Mouse (Mus musculus) MEL (cell line): ENCODE measurements at regions not wholly inside any gene's neighbourhood (a gene's known extent, or its start where the extent isn't known, plus 50 kb on each side); places are given as distances from the start of the nearest gene placed in this dataset.

Source experiments
- DNase-seq: peaks from one replicate; pipeline ENCODE4 v3.0.0; 2011; ENCODE audit warnings: low read depth, low spot score
- H3K27ac ChIP-seq: 2 replicates; pipeline ENCODE4 v1.5.1; 2012; ENCODE audit warnings: low read depth, mild to moderate bottlenecking, control low read depth, low read length, moderate library complexity; ENCODE audit not compliant: control insufficient read depth
- H3K27me3 ChIP-seq, 2 experiments: fragments of 150-350 bp in 1 of 2; sonication (generic) in 1 of 2; 2 replicates each; pipeline ENCODE4 v1.6.1; 2012; ENCODE audit warnings: low read length in 2 of 2, mild to moderate bottlenecking in 2 of 2, improper control_type of control experiment in 1 of 2, moderate library complexity in 1 of 2; ENCODE audit not compliant: insufficient read depth in 2 of 2, control insufficient read depth in 1 of 2
- H3K36me3 ChIP-seq, 2 experiments: 2 replicates each; pipeline ENCODE4 v1.6.1; 2012 to 2014; ENCODE audit warnings: low read length in 2 of 2, improper control_type of control experiment in 1 of 2, inconsistent platforms in 1 of 2, mild to moderate bottlenecking in 1 of 2; ENCODE audit not compliant: insufficient read depth in 2 of 2, control insufficient read depth in 1 of 2
- H3K4me1 ChIP-seq, 2 experiments: fragments of 150-350 bp in 1 of 2; sonication (generic) in 1 of 2; 2 replicates each; pipeline ENCODE4 v1.6.1; 2012; ENCODE audit warnings: low read length in 2 of 2, improper control_type of control experiment in 1 of 2, mild to moderate bottlenecking in 1 of 2; ENCODE audit not compliant: insufficient read depth in 2 of 2, control insufficient read depth in 1 of 2
- H3K4me3 ChIP-seq, 2 experiments: fragments of 150-350 bp in 1 of 2; sonication (generic) in 1 of 2; 2 replicates each; pipeline ENCODE4 v1.5.1; 2012; ENCODE audit warnings: low read depth in 2 of 2, low read length in 2 of 2, mild to moderate bottlenecking in 2 of 2, moderate library complexity in 2 of 2, control low read depth in 1 of 2, improper control_type of control experiment in 1 of 2; ENCODE audit not compliant: control insufficient read depth in 1 of 2, insufficient read depth in 1 of 2
- H3K79me2 ChIP-seq: 2 replicates; pipeline ENCODE4 v1.6.1; 2012; ENCODE audit warnings: mild to moderate bottlenecking, low read length, moderate library complexity; ENCODE audit not compliant: control insufficient read depth, poor library complexity, insufficient read depth
- H3K9ac ChIP-seq: 2 replicates; pipeline ENCODE4 v1.6.1; 2012; ENCODE audit warnings: low read depth, mild to moderate bottlenecking, control low read depth, low read length, moderate library complexity; ENCODE audit not compliant: control insufficient read depth, poor library complexity, severe bottlenecking
- H3K9me3 ChIP-seq: fragments of 150-350 bp; sonication (generic); replicated peaks from 2 replicates; pipeline ENCODE4 v1.6.1; 2012; ENCODE audit warnings: mild to moderate bottlenecking, low read length, improper control_type of control experiment, moderate library complexity; ENCODE audit not compliant: insufficient read depth
- CHD2 ChIP-seq: IDR thresholded peaks from 2 replicates; pipeline ENCODE4 v1.6.1; 2011; ENCODE audit warnings: low read length, improper control_type of control experiment
- ELF1 ChIP-seq: IDR thresholded peaks from 2 replicates; pipeline ENCODE4 v1.6.1; 2014; ENCODE audit warnings: low read depth, mild to moderate bottlenecking, inconsistent platforms, low read length, improper control_type of control experiment, moderate library complexity
- GABPA ChIP-seq: IDR thresholded peaks from 2 replicates; pipeline ENCODE4 v1.6.1; 2012; ENCODE audit warnings: low read depth, mild to moderate bottlenecking, inconsistent platforms, low read length, improper control_type of control experiment, moderate library complexity
- JUND ChIP-seq: IDR thresholded peaks from 2 replicates; pipeline ENCODE4 v1.6.1; 2011; ENCODE audit warnings: low read depth, mild to moderate bottlenecking, improper control_type of control experiment, low read length
- KAT2A ChIP-seq: conservative IDR thresholded peaks from 2 replicates; pipeline ENCODE4 v1.6.1; 2012; ENCODE audit warnings: low read depth, low read length, improper control_type of control experiment, inconsistent platforms
- MAFK ChIP-seq: IDR thresholded peaks from 2 replicates; pipeline ENCODE4 v1.6.1; 2011; ENCODE audit warnings: low read depth, mild to moderate bottlenecking, low read length, improper control_type of control experiment, borderline replicate concordance
- MAX ChIP-seq: IDR thresholded peaks from 2 replicates; pipeline ENCODE4 v1.6.1; 2011; ENCODE audit warnings: low read length, improper control_type of control experiment
- MYC ChIP-seq: IDR thresholded peaks from 2 replicates; pipeline ENCODE4 v1.6.1; 2011; ENCODE audit warnings: low read depth, mild to moderate bottlenecking, low read length, improper control_type of control experiment, moderate library complexity
- POLR2A ChIP-seq, 2 experiments: IDR thresholded peaks; 2 replicates each; pipeline ENCODE4 v1.6.1; 2011 to 2012; ENCODE audit warnings: low read length in 2 of 2, mild to moderate bottlenecking in 2 of 2, control low read depth in 1 of 2, improper control_type of control experiment in 1 of 2, low read depth in 1 of 2, moderate library complexity in 1 of 2; ENCODE audit not compliant: control insufficient read depth in 1 of 2, insufficient read depth in 1 of 2, poor library complexity in 1 of 2
- RAD21 ChIP-seq: IDR thresholded peaks from 2 replicates; pipeline ENCODE4 v1.6.1; 2011; ENCODE audit warnings: mild to moderate bottlenecking, low read depth, low read length, improper control_type of control experiment
- SMC3 ChIP-seq: IDR thresholded peaks from 2 replicates; pipeline ENCODE4 v1.6.1; 2011; ENCODE audit warnings: low read depth, low read length, improper control_type of control experiment
- TCF12 ChIP-seq: IDR thresholded peaks from 2 replicates; pipeline ENCODE4 v1.6.1; 2014; ENCODE audit warnings: low read depth, mild to moderate bottlenecking, inconsistent platforms, low read length, improper control_type of control experiment, moderate library complexity

DNA sequence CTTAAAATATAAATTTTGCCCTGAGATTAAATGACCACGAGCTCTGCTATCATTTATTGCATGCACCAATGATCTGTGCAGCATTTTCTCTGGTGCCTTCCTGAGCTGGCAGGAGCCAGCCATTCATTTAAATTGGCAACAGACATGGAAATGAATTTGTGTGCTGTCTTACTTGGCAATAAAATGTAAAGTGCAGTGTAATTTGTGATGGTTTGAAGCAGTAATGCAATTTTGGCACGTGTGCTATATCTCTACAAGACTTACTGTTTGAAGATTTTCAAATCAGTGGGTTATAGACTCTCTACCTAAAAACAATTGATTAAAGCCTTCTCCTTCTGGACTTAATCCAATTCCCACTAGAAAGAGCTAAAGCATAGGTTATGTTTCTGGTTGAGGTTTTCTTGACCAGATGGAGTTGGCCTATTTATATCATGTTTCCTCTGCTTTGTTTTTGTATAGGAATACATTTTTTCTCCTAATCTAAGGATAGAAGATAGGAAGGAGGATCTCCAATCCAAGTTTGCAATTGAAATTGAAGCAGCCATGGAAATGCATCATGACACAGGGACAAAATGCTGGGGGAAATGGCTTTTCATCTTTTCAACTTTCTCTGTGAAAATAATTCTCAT lies 557.6 kb downstream of the Hace1 start:
- no peak overlapping the region for H3K27ac ChIP-seq
- H3K27me3 ChIP-seq, result no peaks in the 10 kb centered on the region
- H3K9me3 ChIP-seq, result no peaks in the 10 kb centered on the region
- H3K4me1 ChIP-seq, result no peaks in the 10 kb centered on the region
- TF ChIP-seq GABPA, result no peak
- TF ChIP-seq JUND, result no peak
- TF ChIP-seq SMC3, result no peak
- TF ChIP-seq POLR2A (IDR thresholded peaks at IDR 0.05; ENCODE audit: control insufficient read depth in 1 of 2, insufficient read depth in 1 of 2, low read depth in 1 of 2, low read length in 2 of 2, poor library complexity in 1 of 2), result no peak
- no peak for TF ChIP-seq MYC
- no peak for TF ChIP-seq RAD21
- TF ChIP-seq KAT2A, result no peak
- no peaks in the 10 kb centered on the region for H3K36me3 ChIP-seq
- DNase-seq, result no peak
- no peak overlapping the region for H3K4me3 ChIP-seq
- no peak overlapping the region for H3K9ac ChIP-seq
- no peaks in the 10 kb centered on the region for H3K79me2 ChIP-seq

GRCm38 (mm10) chr10:46174035-46174434 lies 596.4 kb downstream of the Hace1 start:
- H3K9me3 ChIP-seq, result no peaks in the 10 kb centered on the region

DNA sequence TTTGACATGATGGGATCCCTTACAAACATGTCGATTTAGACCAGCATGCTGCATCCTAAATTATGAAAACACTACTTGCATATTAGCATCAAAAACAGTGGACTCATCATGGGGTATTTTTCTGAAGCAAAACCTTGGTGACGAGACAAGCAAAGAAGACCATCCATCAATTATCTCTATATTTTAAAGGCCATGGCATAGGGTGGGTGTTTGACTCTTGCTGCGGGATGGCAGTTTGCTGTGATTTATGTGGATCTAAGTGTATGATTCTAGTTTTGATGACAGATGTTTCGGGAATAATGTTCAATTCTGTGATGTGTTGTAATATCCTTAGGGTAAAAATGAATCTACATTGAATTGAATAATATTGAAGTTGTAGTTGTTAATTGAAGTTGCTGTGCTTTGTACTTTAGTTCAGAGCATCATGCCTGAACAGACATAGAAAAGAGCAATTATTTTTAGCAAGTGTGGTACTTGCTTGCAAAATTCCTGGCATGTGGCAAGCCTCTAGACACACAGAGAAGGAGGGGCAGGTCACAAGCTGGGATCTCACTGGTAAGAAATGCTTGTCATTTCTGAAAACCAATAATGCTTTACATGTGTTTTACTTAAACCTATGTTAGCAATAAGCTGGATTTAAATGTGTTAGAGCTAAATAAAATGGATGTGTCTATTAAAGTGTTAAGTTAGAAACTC lies 608.3 kb downstream of the Hace1 start:
- DNase-seq, result no peak
- Histone ChIP-seq H3K4me1 (no peaks in the 10 kb centered on the region), H3K79me2 (no peaks in the 10 kb centered on the region), H3K9me3 (no peaks in the 10 kb centered on the region), H3K9ac (no peak overlapping the region), H3K4me3 (no peak overlapping the region), H3K27ac (no peak overlapping the region), H3K27me3 (no peaks in the 10 kb centered on the region), H3K36me3 (no peaks in the 10 kb centered on the region)
- TF ChIP-seq MAFK, result no peak

More at GRCm38 (mm10) chr10:46174035-46174434, 596.4 kb downstream of the Hace1 start:
- H3K27me3 ChIP-seq, result no peaks in the 10 kb centered on the region
- H3K79me2 ChIP-seq, result no peaks in the 10 kb centered on the region
- H3K9ac ChIP-seq, result no peak overlapping the region
- no peaks in the 10 kb centered on the region for H3K4me1 ChIP-seq
- H3K27ac ChIP-seq, result no peak overlapping the region
- H3K36me3 ChIP-seq, result no peaks in the 10 kb centered on the region
- DNase-seq, result no peak
- no peak overlapping the region for H3K4me3 ChIP-seq
- no peak for TF ChIP-seq TCF12
- TF ChIP-seq RAD21, result no peak
- TF ChIP-seq MAX, result no peak
- TF ChIP-seq CHD2, result no peak
- TF ChIP-seq ELF1, result no peak
